Mouse (Mus musculus): ENCODE data around the gene Hhipl2. TPM values are rescaled to one million over a fixed set of nuclear protein-coding genes. Genes with fewer than 3 reads are reported as not detected.

The Hhipl2 gene
- polyA plus RNA-seq, 1 experiment, result 0.34 TPM

Other genes with a start within 250 kb of the Hhipl2 start
- 5.2 and 7.8 TPM in 2 replicates for gene Disp1, start 196.7 kb upstream of the Hhipl2 start, polyA plus RNA-seq (2012; rRNA removed)
- 67.5 and 70.7 TPM in 2 replicates for gene Aida, start 121.6 kb upstream of the Hhipl2 start, polyA plus RNA-seq (2012; rRNA removed)
- 36.6 and 40.9 TPM in 2 replicates for gene Brox, start 120.9 kb upstream of the Hhipl2 start, polyA plus RNA-seq (2012; rRNA removed)
- gene Mia3, start 48.7 kb upstream of the Hhipl2 start, polyA plus RNA-seq (2012; rRNA removed), result 98.3 and 111 TPM in 2 replicates
- 32.8 and 43.1 TPM in 2 replicates for gene Taf1a, start 29.2 kb upstream of the Hhipl2 start, polyA plus RNA-seq (2012; rRNA removed)

Data from urinary bladder, adult 2 months (tissue).